Mouse (Mus musculus) megakaryocyte progenitor cell, adult 5-6 weeks (primary cell): Measurements from ENCODE around the gene Foxo3. TPM values are rescaled to one million over a fixed set of nuclear protein-coding genes. Genes with fewer than 3 reads are reported as not detected.
A peak's percentile ranks its signal among the peaks of the same experiment; 100 is the strongest.

ENCODE experiments used
- ATAC-seq: replicated peaks from 2 replicates; pipeline ENCODE4 v1.8.0; 2016; ENCODE audit warnings: mild to moderate bottlenecking, moderate TSS enrichment, inconsistent platforms; ENCODE audit not compliant: poor library complexity
- total RNA-seq, 2 experiments: library from RNA; stranded (forward) in 1 of 2; stranded (reverse) in 1 of 2; fragments of 157-497, 149-512 nt in 1 of 2; fragments of 200-1000 nt in 1 of 2; gene quantifications; 2 replicates each; pipeline versions ENCODE4 v1.2.3 to v1.2.4; 2015 to 2017

Gene Foxo3
- total RNA-seq, 2 experiments from 2014 or later = 20.1 to 23.7 TPM

DNA sequence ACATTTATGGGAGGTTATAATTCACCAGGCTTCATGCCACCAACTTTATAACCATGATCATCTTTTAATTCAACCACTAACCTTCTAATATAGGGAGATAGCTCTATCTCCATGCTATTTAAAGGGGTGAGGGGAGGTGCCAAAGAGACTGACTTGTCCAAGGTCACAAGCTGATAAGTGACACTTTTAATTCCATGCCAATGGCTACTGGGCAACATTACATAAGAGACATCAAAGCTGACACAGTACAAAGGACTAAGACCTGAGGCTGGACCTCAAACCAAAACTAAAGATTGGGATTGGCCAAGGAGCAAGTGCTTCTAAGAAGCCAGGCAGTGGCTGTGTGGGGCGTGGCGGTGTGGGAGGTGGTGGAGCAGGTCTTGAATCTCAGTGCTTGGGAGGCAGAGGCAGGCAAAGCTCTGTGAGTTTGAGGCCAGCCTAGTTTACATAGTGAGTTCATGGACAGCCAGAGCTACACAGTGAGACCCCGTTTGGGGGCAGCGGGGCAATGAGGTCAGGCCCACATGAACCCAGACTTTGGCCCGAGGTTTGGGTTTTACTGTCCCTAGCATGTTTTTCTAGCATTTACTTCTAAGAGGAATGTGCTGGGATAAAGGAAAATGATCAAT, 46.0 kb downstream of the Foxo3 start:
- 0 out of 2 replicates have a peak, but pooled peaks have one; percentile 5 for ATAC-seq

GRCm38 (mm10) chr10:42227751-42228241, 48.8 kb downstream of the Foxo3 start:
- no peak for ATAC-seq

DNA sequence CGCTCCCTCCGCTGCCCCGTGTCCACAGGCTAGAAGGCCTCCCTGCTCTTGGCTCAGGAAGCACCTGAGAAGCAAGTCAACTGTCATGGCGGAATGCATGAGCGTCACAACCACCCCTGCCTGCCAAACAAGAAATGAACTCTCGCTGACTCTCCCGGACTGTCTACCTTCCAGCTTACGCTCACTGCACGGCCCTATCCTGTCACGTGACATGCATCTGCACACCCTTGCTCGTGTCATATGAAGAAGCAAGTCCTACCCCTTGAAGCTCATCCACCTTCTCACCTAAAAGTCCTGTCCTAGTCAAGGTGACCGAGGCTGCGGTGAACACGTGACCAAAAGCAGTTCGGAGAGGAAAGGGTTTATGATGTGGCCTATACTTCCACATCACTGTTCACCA, 50.4 kb downstream of the Foxo3 start:
- ATAC-seq = no peak

DNA sequence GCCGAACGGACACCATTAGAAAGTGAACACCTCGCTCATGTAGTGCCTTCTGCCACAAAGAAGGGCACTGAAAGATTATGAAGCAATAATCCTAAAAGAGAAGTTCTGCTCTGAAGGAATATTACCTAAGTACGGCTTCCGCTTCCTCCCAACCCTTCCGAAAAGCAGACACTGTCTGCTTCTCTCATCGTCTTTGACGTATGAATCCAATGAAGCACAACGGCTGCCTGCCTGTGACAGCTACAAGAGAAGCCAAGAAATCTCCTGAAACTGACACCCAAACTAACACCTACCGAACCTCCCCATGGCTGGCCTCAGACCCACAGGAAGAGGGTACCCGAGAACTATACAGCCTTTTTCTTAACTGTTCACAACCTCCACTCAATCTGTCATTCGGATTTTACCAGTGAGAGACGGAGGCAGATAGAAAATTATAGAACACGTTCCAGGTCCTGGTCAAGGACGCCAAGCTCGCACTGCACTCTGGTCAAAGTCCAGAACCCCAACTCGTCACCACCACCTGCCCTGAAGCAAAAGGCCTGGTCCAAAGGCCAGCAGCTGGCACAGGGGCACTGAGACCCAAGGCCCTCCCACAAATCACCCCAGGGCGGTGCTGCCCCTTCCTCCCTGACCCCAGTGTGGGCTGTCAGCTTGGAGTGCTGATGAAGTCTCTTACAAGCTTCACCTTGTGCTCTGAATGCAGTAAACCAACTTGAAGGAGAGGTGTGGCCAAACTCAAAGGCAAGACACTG, 51.2 kb downstream of the Foxo3 start:
- ATAC-seq = peak; percentile 64

GRCm38 (mm10) chr10:42221996-42222395, 54.6 kb downstream of the Foxo3 start:
- no peak for ATAC-seq

- no peak for ATAC-seq
These were observed 55.2 kb downstream of the Foxo3 start for GRCm38 (mm10) chr10:42221136-42221891.

DNA sequence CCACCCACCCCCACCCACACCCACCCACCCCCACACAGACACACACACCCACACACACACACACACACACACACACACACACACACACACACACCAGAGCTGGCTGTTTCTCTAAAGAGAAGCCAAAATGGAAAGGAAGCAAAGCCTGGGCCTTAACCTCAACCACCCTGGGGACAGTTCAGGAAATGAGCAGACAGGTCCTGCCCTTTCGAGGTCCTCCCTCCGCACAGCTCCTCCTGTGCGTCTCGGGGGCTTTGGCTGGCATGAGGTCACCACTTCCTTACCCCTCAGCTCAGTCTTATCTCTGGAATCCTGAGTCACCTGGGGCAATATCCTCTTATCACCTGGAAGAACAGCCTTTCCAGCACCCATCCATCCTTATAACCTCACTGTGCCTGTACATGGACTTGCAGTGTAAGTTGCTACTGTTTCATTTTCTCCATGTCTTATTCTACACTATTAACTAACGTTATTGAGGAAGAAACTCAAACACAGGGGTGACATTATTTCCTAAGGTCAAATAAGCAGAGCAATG, 56.1 kb downstream of the Foxo3 start:
- ATAC-seq = peak; percentile 65

GRCm38 (mm10) chr10:42211407-42211806, 65.1 kb downstream of the Foxo3 start:
- no peak for ATAC-seq

GRCm38 (mm10) chr10:42210641-42211040, 65.9 kb downstream of the Foxo3 start:
- ATAC-seq = no peak

- ATAC-seq = no peak
These were observed 66.7 kb downstream of the Foxo3 start for GRCm38 (mm10) chr10:42209809-42210208.

DNA sequence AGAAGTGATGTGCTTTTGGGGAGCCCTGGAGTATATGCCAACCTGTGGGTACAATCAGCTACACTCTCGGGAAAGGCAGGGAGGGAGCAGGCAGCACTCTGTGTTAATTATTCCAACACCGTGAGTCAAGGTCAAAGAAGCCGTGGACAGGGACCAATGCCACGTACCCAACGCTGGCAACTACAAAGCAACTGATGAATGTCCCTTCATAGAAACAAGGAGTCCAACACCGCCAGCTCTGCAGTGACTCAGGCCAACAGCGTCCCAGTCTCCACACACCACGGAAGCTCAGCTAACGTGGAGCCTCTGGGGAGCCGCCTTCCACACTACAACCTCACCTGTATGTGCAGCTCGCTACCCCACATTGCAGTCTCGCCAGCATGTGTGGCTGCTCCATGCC, 68.9 kb downstream of the Foxo3 start:
- ATAC-seq = no peak

GRCm38 (mm10) chr10:42204768-42205412, 71.7 kb downstream of the Foxo3 start:
- ATAC-seq = no peak

DNA sequence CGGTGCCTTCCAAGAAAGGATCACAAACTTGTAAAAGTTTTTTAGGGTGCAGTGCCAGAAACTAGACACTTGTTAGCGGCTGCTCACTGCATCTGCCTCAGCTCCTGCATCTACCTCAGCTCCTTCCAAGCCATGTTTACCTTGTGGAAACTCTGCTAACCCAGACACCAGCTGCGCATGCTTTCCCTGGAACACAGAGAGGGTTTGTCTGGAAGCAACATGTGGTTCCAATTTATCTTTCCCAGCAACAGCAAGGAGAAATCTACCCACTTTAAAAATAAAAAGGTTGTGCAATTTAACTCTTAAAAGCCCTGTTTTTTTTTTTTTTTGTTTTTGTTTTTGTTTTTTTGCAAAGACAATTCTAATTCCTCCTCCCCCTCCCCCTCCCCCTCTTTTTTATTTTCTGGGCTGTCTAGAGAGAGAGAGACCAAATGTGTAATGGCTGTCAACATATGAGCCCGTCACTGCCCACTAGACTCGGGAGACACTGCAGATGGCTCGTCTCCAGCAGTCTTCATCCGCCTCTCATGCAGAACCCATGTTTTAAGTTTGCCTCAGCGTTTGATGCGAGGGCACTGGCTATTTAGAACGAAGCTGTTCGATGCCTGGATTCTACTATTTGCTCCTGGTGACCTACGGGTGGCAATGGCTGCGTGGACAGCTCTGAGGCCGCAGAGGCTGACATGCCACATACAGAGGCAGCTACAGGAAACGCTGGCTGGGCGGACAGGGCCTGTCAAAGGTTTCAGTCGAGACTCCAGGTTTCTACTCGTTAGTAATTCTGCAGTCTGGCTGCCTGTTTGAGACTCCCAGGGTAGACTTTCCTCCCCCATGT, 73.0 kb downstream of the Foxo3 start:
- ATAC-seq = no peak

DNA sequence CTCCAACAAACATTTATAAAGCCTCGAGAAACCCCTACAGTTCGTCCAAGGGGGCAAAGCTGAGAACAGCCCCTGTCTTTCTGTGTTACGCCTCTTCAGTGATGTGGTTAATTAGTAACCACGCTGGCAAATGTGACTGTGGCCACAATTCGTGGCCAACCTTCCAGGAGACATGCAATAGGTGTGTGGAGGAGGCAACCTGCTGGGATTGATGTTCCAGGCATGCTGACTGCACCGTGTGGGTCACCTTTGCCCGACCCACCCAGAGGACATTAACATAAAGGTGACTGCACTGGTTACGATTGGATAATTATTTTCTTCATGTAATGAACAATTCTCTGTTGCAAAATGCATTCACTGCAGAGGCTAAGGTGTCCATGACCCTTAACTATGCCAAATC, 74.0 kb downstream of the Foxo3 start:
- no peak for ATAC-seq

DNA sequence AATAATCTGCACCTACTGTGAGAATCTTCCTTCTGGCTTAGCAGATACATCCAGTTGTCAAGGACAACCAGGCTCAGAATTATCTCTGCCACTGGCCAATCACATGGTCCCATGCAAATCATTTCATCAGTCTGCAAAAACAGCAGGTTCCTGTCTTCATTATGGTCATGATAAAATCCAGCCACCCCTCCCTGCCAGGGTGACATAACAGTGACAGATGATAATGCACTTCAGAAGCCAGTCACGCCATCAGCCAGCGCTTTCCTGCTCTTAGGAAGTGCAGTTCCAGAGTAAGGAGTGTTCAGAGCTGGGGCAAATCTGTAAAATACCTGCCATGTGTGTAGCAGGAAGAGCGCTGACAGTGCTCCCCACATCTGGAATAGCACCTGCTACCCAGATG, 77.1 kb downstream of the Foxo3 start:
- peak; percentile 71 for ATAC-seq

GRCm38 (mm10) chr10:42198682-42199081, 77.9 kb downstream of the Foxo3 start:
- peak; percentile 32; the same call in 1 of the 2 replicates for ATAC-seq

DNA sequence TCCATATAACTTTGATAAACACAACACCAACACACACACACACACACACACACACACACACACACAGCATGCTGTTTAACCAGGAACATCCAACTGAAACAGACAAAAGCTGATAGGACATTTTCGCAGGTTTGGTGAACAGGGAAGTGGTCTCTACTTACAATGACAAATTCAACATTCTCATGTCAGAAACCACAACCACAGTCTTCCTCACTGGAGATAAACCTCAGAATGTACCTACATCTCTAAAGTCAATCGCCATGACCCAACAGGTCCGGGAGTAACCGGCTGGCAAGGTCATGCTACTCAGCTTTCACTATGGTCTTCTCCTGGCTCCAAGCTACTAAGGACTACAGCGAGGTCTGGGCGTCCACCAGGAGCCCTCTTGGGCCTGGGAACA, 81.8 kb downstream of the Foxo3 start:
- peak; percentile 50 for ATAC-seq

DNA sequence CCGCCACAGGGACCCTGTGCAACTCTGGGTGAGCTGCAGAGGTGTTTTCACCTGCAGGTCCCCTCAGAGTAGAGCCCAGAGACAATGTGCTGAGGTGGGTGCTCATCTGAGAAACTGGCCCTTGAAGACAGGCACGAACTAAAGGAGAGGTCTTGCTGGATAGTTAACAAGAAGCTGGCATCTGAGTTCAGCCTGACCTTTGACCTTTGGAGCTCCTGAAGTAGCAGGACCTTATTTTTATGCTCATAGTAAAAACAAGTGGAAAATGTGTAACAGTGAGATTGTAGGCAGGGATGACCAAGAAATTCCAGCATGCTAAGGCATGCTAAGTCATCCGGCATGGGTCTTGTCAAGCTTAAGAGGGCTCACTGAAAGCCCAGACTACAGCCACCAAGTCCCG, 82.6 kb downstream of the Foxo3 start:
- ATAC-seq = no peak

DNA sequence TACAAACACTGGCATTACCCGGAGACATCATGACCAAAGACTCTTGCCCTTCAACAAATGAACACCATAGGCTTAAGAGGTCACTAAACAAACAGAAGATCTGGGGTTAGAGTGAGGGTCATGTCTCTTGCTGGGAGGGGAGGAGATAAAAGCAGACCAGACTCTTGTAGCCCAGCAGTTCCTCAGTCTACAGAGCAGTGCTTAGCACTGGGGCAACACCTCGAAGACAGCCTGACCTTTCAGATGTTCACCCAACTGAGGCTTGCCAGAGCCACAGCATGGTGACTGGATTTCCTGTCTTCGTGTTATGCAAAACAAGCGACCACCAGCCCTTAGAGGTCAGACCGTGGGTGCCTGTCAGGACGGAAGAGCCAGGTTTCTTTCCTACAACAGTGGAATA, 83.6 kb downstream of the Foxo3 start:
- ATAC-seq = peak; percentile 17; the same call in 1 of the 2 replicates
